Mouse (Mus musculus) limb, embryonic 15.5 days (tissue): ENCODE measurements at regions not wholly inside any gene's neighbourhood (a gene's known extent, or its start where the extent isn't known, plus 50 kb on each side); places are given as distances from the start of the nearest gene placed in this dataset.

ENCODE experiments used
- ATAC-seq: fragments of 200-750 bp; cut with Nextera tagmentation; 2 replicates; pipeline ENCODE4 v1.8.0; 2017; ENCODE audit warnings: low read depth, moderate TSS enrichment; ENCODE audit not compliant: insufficient number of reproducible peaks, low FRiP score, low TSS enrichment
- H3K27ac ChIP-seq: fragments of 300-500 bp; sonication (generic); 2 replicates; pipeline ENCODE4 v1.5.1; 2015; ENCODE audit warnings: moderate library complexity, mild to moderate bottlenecking, inconsistent platforms
- H3K27me3 ChIP-seq: fragments of 300-500 bp; sonication (generic); 2 replicates; pipeline ENCODE4 v1.6.1; 2015; ENCODE audit warnings: inconsistent platforms
- H3K36me3 ChIP-seq: fragments of 300-500 bp; sonication (generic); 2 replicates; pipeline ENCODE4 v1.6.1; 2015; ENCODE audit warnings: inconsistent platforms
- H3K4me1 ChIP-seq: fragments of 300-500 bp; sonication (generic); 2 replicates; pipeline ENCODE4 v1.6.1; 2015; ENCODE audit warnings: inconsistent platforms
- H3K4me2 ChIP-seq: fragments of 300-500 bp; sonication (generic); 2 replicates; pipeline ENCODE4 v1.6.1; 2015; ENCODE audit warnings: mild to moderate bottlenecking, inconsistent platforms
- H3K4me3 ChIP-seq: fragments of 300-500 bp; sonication (generic); 2 replicates; pipeline ENCODE4 v1.5.1; 2015; ENCODE audit warnings: mild to moderate bottlenecking, inconsistent platforms
- H3K9ac ChIP-seq: fragments of 300-500 bp; sonication (generic); 2 replicates; pipeline ENCODE4 v1.6.1; 2015; ENCODE audit warnings: inconsistent platforms
- H3K9me3 ChIP-seq: fragments of 300-500 bp; sonication (generic); 2 replicates; pipeline ENCODE4 v1.6.1; 2016; ENCODE audit warnings: inconsistent platforms
- WGBS: fragments of 180-500 bp; shearing (Covaris S2); methylation state at CpG from one replicate; pipeline ENCODE4 v1.1.7; 2015; 5-methylcytosine and 5-hydroxymethylcytosine counted together

DNA sequence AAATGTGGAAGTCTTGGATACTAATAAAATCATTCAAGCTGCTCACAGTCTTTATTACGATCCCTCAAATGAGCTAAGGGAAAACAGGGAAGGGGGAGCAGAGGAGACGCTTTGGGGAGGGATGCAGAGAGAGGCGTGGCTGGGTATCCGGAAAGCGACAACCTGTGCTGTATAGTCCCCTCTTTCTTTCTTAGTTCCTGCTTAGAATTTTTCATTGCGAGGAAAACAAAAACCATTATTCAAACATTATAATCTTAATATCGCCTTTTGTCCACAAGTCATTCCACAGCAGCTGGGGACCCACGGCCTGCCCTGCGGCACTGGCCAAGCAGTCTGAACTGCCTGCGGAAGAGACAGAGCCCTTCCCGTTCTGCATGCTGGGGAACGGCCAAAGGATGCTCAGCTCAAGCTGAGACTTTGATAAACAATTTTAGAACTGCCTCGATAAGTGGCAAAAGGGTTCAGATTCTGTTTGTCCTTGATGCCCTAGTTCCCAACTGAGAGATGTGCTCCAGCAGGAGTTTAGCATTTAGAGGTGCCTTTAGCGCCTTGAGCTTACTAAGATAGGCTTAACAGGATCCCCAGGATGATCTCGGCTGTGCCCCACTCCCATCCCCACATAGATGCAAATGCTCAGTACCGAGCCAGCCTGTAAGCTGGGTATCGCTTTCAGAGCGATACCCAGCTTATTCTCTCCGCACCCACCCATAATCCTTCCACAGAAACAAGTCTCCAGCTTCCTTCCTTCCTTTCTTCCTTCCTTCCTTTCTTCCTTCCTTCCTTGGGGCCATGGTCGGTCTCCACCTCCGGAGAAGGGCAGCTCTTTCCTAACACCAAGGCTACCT is 248.7 kb upstream of the Nfe2l3 start:
- H3K27me3 ChIP-seq: peaks cover 61% of the 10 kb centered on the region
- 10% methylated on average over 21 of the region's 21 CpGs for WGBS
- H3K9ac ChIP-seq: no peak overlapping the region
- peaks cover 5% of the 10 kb centered on the region; the same call in 1 of the 2 replicates for H3K4me1 ChIP-seq
- no peak for ATAC-seq
- 0 out of 2 replicates have a peak overlapping the region, but pooled peaks have one; percentile 15 for H3K4me2 ChIP-seq
- no peaks in the 10 kb centered on the region for H3K9me3 ChIP-seq
- no peak overlapping the region; the same call in 1 of the 2 replicates for H3K4me3 ChIP-seq
- H3K36me3 ChIP-seq: no peaks in the 10 kb centered on the region
- no peak overlapping the region for H3K27ac ChIP-seq

DNA sequence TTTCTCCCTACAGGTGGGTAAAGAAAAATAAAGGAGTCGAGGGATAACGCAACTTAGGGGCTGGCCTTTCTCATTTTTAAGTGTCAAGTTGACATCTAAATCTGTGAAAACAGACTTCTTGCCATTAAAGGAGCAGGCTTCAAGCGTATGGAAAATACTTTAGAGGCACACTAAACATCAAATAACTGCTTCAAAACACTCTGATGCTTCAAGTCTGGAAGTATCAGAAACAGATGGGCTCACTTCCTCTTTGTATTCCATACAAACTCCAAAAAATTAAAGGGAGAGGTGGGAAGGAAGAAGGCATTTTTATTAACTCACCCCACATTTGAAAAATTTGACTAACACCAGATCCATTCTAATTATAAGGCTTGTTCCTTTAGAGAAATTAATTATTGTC is 248.0 kb upstream of the Nfe2l3 start:
- Histone ChIP-seq H3K4me1 (peaks cover 5% of the 10 kb centered on the region; the same call in 1 of the 2 replicates), H3K9me3 (no peaks in the 10 kb centered on the region), H3K27ac (no peak overlapping the region), H3K4me3 (no peak overlapping the region), H3K4me2 (0 out of 2 replicates have a peak overlapping the region, but pooled peaks have one; percentile 15), H3K9ac (no peak overlapping the region), H3K27me3 (peaks cover 68% of the 10 kb centered on the region), H3K36me3 (no peaks in the 10 kb centered on the region)
- WGBS: 12% methylated on average over 3 of the region's 3 CpGs
- ATAC-seq: no peak

DNA sequence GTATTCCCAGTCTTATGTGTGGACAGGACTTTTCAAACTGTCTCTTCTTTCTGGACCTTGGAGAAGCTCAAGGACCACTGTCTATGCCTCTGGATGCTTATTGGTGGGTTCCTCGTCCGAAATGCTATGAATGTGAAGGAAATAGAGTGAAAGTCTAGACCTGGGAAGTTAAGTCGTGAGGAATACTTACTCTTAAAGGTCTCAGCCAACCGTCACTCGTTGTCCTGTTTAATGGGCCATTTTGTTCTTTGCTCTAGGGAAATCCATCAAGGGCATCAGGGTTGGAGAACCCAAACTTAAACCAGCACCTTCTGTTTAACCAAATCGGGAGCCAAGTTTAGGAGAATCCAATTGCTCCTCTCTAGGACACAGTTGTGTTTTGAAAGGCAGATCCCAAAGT is 247.3 kb upstream of the Nfe2l3 start:
- Histone ChIP-seq H3K36me3 (no peaks in the 10 kb centered on the region), H3K4me3 (no peak overlapping the region), H3K9ac (no peak overlapping the region), H3K4me1 (peaks cover 5% of the 10 kb centered on the region; the same call in 1 of the 2 replicates), H3K27ac (no peak overlapping the region), H3K4me2 (no peak overlapping the region), H3K9me3 (no peaks in the 10 kb centered on the region), H3K27me3 (peaks cover 75% of the 10 kb centered on the region)
- 30% methylated on average over 6 of the region's 6 CpGs for WGBS
- ATAC-seq: no peak

DNA sequence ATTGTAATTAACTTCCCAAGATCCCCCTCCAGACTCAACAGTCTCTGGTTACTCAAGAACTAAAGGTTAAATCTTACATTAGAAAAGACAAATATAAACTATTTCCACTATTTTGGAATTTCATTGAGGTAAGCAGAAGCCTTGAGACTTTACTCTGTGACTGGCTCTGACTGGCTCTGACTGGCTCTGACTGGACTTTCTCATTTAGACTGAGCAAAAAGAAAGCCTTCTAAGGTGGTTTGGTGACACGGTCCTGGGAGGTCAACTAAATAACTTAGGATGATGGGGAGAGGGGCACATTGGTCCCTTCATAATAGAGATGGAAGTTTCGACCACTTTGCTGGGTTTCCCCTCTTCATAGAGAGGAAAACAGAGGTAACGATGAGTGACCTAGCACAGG is 243.3 kb upstream of the Nfe2l3 start:
- Histone ChIP-seq H3K4me2 (no peak overlapping the region), H3K36me3 (no peaks in the 10 kb centered on the region), H3K4me1 (peaks cover 7% of the 10 kb centered on the region; the same call in 1 of the 2 replicates), H3K9me3 (no peaks in the 10 kb centered on the region), H3K9ac (no peak overlapping the region), H3K27me3 (peaks cover 81% of the 10 kb centered on the region), H3K4me3 (no peak overlapping the region), H3K27ac (no peak overlapping the region)
- 73% methylated on average over 3 of the region's 3 CpGs for WGBS
- no peak for ATAC-seq

DNA sequence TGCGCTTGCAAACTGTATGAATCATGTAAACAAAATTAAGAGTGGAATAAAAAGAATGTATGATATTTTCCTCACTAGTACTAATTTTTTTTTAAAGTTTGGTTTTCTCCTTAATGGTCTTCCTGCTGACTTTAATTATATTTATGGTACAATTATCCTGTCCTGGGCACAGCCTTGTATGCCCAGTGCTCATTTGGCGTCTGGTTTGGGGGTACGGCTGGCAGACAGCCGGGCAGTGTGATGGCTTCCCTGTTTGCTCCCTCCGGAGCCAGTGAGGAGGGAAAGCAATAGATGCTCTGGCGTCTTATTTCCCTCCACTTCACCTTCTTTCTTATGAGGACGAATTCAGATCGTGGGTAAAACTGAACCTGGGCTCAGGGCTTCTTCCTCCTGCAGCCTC is 239.6 kb upstream of the Nfe2l3 start:
- Histone ChIP-seq H3K4me2 (no peak overlapping the region), H3K9ac (no peak overlapping the region), H3K4me3 (no peak overlapping the region), H3K36me3 (no peaks in the 10 kb centered on the region), H3K27ac (no peak overlapping the region), H3K4me1 (peaks cover 21% of the 10 kb centered on the region), H3K27me3 (peaks cover 64% of the 10 kb centered on the region), H3K9me3 (no peaks in the 10 kb centered on the region)
- WGBS: 35% methylated on average over 8 of the region's 8 CpGs
- ATAC-seq: no peak

DNA sequence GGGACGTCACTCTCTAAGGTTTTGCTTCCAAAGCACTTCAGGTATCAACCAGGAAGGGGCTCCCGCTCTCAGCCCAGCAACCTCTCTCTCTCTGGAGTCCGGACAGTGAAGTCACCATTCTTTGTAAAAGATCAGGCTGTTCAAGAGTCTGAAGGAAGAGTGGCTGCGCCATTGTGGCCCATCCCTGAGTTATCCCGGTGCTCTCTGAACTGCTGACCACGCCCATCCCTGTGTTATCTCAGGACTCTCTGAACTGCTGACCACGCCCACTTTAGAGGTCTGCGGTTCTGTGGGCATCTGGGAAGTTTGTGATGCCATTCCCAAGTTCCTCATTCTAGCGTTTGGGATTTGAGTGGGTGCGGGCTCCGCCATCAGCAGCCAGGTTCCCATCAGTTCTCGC is 239.1 kb upstream of the Nfe2l3 start:
- no peak for ATAC-seq
- H3K9ac ChIP-seq: no peak overlapping the region
- peaks cover 63% of the 10 kb centered on the region for H3K27me3 ChIP-seq
- H3K36me3 ChIP-seq: no peaks in the 10 kb centered on the region
- no peak overlapping the region for H3K27ac ChIP-seq
- no peak overlapping the region for H3K4me2 ChIP-seq
- 24% methylated on average over 12 of the region's 12 CpGs for WGBS
- peaks cover 22% of the 10 kb centered on the region for H3K4me1 ChIP-seq
- H3K9me3 ChIP-seq: no peaks in the 10 kb centered on the region
- no peak overlapping the region for H3K4me3 ChIP-seq

DNA sequence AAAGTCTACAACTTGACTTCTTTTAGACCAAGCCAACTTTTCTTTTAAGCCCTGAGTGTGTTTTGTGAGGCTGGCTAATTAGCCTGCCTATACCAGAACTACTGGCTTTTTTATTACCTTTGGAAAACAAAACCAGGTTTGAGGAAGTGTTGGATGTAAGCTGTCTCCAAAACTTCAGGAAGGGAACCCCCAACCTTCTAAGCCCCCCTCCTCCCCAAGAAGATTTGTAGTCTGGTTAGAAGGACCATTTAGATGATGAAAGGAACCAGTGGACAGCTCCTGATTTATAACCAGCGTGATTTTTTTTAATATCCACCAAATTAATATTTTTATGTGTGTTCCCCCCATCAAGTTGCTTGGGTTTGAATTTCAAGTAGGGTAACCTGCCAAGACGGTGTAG is 236.1 kb upstream of the Nfe2l3 start:
- Histone ChIP-seq H3K9me3 (no peaks in the 10 kb centered on the region), H3K27ac (no peak overlapping the region), H3K36me3 (no peaks in the 10 kb centered on the region), H3K4me2 (no peak overlapping the region), H3K4me1 (peaks cover 36% of the 10 kb centered on the region), H3K4me3 (no peak overlapping the region), H3K9ac (no peak overlapping the region), H3K27me3 (peaks cover 37% of the 10 kb centered on the region)
- no peak for ATAC-seq
- WGBS: 9% methylated on average over 2 of the region's 2 CpGs

DNA sequence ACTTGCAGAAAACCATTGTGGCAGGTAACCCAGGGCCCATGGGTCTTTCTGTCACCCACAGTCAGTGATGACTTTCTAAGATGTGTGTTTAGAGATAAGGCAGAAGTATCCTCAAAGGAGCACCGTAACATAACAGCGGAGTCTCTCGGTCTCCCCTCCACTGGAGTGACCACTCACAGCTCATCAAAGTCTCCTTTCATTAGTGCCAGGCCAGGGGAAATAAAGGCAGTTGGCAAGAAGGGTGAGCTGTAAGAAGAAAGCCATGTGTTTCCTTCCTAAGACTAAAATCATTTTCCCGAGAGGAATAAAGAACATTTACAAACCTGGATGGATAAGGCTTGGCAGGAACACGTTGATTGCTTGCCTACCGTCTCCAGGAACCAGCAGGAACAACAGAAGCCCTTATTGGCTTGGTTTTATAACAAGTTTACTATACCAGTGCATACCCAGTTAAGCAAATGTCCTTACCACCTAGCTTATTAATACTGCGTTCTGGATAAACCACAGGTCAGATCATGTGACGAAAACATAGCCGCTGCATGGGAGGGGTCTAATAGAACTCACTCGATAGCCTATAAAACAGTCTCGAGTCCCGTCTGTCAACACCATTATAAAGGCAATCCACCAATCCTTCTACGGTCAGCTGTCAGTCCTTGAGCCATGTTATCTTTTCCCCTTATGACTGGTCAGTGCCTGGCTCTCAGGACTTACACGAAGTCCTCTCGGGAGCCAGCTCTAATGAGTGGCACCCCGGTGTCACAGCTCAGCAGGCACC is 235.3 kb upstream of the Nfe2l3 start:
- H3K4me2 ChIP-seq: peak overlapping the region; percentile 17; the same call in 1 of the 2 replicates
- ATAC-seq: no peak

DNA sequence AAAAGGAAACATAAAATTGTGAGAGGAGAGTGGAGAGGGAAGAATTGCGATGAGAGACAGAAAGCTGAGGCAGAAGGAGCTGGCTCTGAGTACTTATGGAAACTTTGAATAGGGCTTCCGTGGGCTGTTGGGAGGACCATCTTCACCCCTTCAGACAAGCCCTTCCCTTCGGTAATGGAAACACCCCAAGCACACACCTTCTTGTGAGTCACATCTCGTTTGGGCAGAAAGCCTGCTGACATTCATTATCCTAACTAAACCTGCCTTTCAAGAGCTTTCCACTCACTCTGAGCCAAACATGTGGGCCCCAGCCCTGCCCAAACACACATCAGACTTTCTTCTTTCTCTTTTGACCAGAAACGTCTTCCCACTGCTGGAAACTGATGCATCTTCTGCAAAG is 232.3 kb upstream of the Nfe2l3 start:
- WGBS: 22% methylated on average over 5 of the region's 5 CpGs
- H3K9ac ChIP-seq: no peak overlapping the region
- H3K27ac ChIP-seq: peak overlapping the region; percentile 50; the same call in 1 of the 2 replicates

More for the DNA sequence above, 235.3 kb upstream of the Nfe2l3 start:
- H3K9ac ChIP-seq: no peak overlapping the region
- WGBS: 23% methylated on average over 16 of the region's 16 CpGs
- H3K27ac ChIP-seq: no peak overlapping the region
- peaks cover 30% of the 10 kb centered on the region for H3K27me3 ChIP-seq
- H3K9me3 ChIP-seq: no peaks in the 10 kb centered on the region
- no peak overlapping the region for H3K4me3 ChIP-seq
- H3K36me3 ChIP-seq: no peaks in the 10 kb centered on the region
- H3K4me1 ChIP-seq: peaks cover 36% of the 10 kb centered on the region

DNA sequence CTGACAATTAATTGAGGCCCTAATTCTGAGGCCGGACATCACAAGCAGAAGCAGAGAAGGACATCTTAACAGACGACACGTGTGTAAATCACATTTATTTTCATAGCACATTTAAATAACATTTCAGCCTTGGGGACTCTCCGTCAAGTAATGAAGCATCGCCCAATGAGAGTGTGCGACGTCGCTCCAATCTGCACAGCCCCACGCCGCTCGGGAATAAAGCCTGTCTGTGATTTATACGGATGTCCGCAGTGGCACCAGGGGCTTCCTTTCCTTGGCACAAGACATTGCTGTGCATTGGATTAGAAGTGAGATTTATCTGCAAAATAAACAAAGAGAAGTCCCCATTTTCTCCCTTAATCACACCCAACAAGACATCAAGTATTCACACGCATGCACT is 231.6 kb upstream of the Nfe2l3 start:
- Histone ChIP-seq H3K9ac (no peak overlapping the region), H3K36me3 (no peaks in the 10 kb centered on the region), H3K4me3 (no peak overlapping the region), H3K9me3 (no peaks in the 10 kb centered on the region), H3K27ac (peak overlapping the region; percentile 50; the same call in 1 of the 2 replicates), H3K4me1 (peaks cover 28% of the 10 kb centered on the region; the same call in 1 of the 2 replicates), H3K4me2 (no peak overlapping the region), H3K27me3 (peaks cover 7% of the 10 kb centered on the region)
- 71% methylated on average over 14 of the region's 14 CpGs for WGBS
- ATAC-seq: no peak

More for the DNA sequence above, 232.3 kb upstream of the Nfe2l3 start:
- Histone ChIP-seq H3K27me3 (peaks cover 5% of the 10 kb centered on the region), H3K4me1 (peaks cover 28% of the 10 kb centered on the region; the same call in 1 of the 2 replicates), H3K4me3 (no peak overlapping the region), H3K4me2 (no peak overlapping the region), H3K36me3 (no peaks in the 10 kb centered on the region), H3K9me3 (no peaks in the 10 kb centered on the region)
- no peak for ATAC-seq

DNA sequence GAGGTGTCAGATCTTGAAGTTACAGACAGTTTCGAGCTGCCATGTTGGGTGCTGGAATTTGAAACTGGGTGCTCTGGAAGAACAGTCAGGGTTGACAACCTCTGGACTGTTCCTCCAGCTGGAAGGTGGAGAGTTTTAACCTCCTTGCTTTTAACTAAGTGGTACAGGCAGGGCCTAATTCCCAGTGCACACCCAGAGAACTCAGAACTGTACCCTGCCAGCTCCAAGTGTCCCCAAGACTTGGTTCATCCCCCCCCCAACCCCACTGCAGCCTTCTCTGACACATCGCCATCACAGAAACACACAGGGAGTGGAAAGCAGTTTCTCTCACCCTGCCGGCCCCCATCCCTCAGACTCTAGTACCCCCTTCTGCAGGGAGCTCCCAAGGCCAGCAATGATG is 228.2 kb upstream of the Nfe2l3 start:
- H3K36me3 ChIP-seq: no peaks in the 10 kb centered on the region
- peaks cover 26% of the 10 kb centered on the region for H3K27me3 ChIP-seq
- H3K4me3 ChIP-seq: no peak overlapping the region
- no peak overlapping the region for H3K4me2 ChIP-seq
- 87% methylated on average over 3 of the region's 3 CpGs for WGBS
- ATAC-seq: no peak
- no peak overlapping the region for H3K9ac ChIP-seq
- H3K9me3 ChIP-seq: no peaks in the 10 kb centered on the region
- peaks cover 20% of the 10 kb centered on the region for H3K4me1 ChIP-seq
- H3K27ac ChIP-seq: no peak overlapping the region

DNA sequence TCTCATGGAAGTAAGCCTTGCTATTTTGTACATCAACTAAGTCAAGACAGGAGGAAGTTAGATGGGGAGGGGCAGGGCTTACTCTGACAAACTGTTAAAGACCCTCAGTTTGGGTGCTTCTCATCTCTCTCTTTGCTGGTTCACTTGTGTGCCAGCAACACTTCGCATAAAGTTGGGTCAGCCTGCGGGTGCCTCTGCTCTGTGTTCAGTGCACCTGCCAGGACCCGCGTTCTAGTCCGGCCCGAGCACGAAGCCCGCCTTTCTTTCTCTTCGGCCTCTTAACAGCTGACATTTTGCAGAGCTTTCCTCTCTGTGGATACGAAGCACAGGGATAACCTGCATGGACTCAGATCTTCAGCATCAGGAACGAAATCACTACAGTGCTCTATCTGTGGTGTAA is 227.1 kb upstream of the Nfe2l3 start:
- Histone ChIP-seq H3K36me3 (no peaks in the 10 kb centered on the region), H3K27me3 (peaks cover 26% of the 10 kb centered on the region), H3K4me3 (no peak overlapping the region), H3K9me3 (no peaks in the 10 kb centered on the region), H3K4me2 (no peak overlapping the region), H3K9ac (no peak overlapping the region), H3K27ac (no peak overlapping the region), H3K4me1 (peaks cover 12% of the 10 kb centered on the region)
- ATAC-seq: no peak
- 81% methylated on average over 11 of the region's 11 CpGs for WGBS
